Mouse (Mus musculus) intestine, postnatal 0 days (tissue): Measurements from ENCODE around the gene S100a5. TPM values are rescaled to one million over a fixed set of nuclear protein-coding genes. Genes with fewer than 3 reads are reported as not detected.

Experiments used
- ATAC-seq: fragments of 200-750 bp; cut with Nextera tagmentation; 2 replicates; pipeline ENCODE4 v1.8.0; 2017; ENCODE audit warnings: mild to moderate bottlenecking, moderate TSS enrichment, moderate library complexity
- H3K27ac ChIP-seq: fragments of 300-500 bp; sonication (generic); 2 replicates; pipeline ENCODE4 v1.5.1; 2014; ENCODE audit warnings: mild to moderate bottlenecking, low read depth, low read length, moderate library complexity
- H3K27me3 ChIP-seq: fragments of 300-500 bp; sonication (generic); replicated peaks from 2 replicates; pipeline ENCODE4 v1.6.1; 2014; ENCODE audit warnings: low read length, mixed read lengths; ENCODE audit not compliant: control insufficient read depth, insufficient read depth
- H3K36me3 ChIP-seq: fragments of 300-500 bp; sonication (generic); 2 replicates; pipeline ENCODE4 v1.6.1; 2014; ENCODE audit warnings: mild to moderate bottlenecking, moderate library complexity; ENCODE audit not compliant: control insufficient read depth, insufficient read depth
- H3K4me1 ChIP-seq: fragments of 300-500 bp; sonication (generic); replicated peaks from 2 replicates; pipeline ENCODE4 v1.6.1; 2014; ENCODE audit warnings: antibody characterized with exemption, low read length, mixed read lengths; ENCODE audit not compliant: control insufficient read depth, insufficient read depth
- H3K4me2 ChIP-seq: fragments of 300-500 bp; sonication (generic); replicated peaks from 2 replicates; pipeline ENCODE4 v1.6.1; 2014; ENCODE audit warnings: low read depth, mild to moderate bottlenecking, moderate library complexity
- H3K4me3 ChIP-seq: fragments of 300-500 bp; sonication (generic); 2 replicates; pipeline ENCODE4 v1.5.1; 2014; ENCODE audit warnings: low read depth, low read length
- H3K9ac ChIP-seq: fragments of 300-500 bp; sonication (generic); 2 replicates; pipeline ENCODE4 v1.6.1; 2014; ENCODE audit warnings: mild to moderate bottlenecking, low read depth, low read length
- H3K9me3 ChIP-seq: fragments of 300-500 bp; sonication (generic); 2 replicates; pipeline ENCODE4 v1.6.1; 2016; ENCODE audit warnings: mixed run types; ENCODE audit not compliant: control insufficient read depth
- CTCF ChIP-seq: sonication (generic); IDR thresholded peaks from 2 replicates; pipeline ENCODE4 v1.5.1; 2016; ENCODE audit warnings: low read depth, mild to moderate bottlenecking, control low read depth, antibody characterized with exemption, moderate library complexity
- WGBS: fragments of 180-500 bp; shearing (Covaris S2); extraction: QIAGEN DNeasy Blood & Tissue Kit; methylation state at CpG from one replicate; pipeline ENCODE4 v1.1.7; 2014; 5-methylcytosine and 5-hydroxymethylcytosine counted together
- polyA plus RNA-seq: library from polyadenylated mRNA; unstranded; fragments of >200 nt; fragmentation: Nextera tagmentation; extraction: Ambion mirVana; gene quantifications from 2 replicates; pipeline ENCODE4 v1.2.1, GENCODE M21; 2015

The S100a5 gene
- polyA plus RNA-seq, 1 experiment from 2014 or later, result 5.6 TPM

DNA sequence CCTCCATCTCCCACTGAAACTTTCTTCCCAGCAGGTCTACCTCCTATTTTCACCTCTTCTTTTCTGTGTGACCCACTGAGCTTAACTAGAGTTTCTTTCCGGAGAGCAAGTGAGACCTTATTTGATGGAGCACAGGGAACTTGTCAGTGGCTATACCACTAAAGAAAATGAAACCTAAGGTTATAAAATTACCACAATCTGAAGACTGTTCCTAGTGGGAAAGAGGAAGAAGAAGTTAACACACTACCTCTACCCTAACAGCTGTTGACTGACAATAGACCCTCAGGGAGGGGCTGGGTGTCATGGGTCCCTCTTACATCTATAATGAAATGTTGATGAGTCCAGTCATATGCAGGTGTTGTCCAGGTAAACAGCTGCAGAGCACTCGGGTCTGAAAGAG is 23.7 kb downstream of the S100a5 start:
- H3K27me3 ChIP-seq, result no peaks in the 10 kb centered on the region
- H3K27ac ChIP-seq, result no peak overlapping the region
- TF ChIP-seq CTCF, result no peak
- no peak overlapping the region for H3K9ac ChIP-seq
- H3K9me3 ChIP-seq, result no peaks in the 10 kb centered on the region
- H3K4me3 ChIP-seq, result no peak overlapping the region
- no peak for ATAC-seq
- H3K4me2 ChIP-seq, result no peak overlapping the region
- H3K36me3 ChIP-seq, result no peaks in the 10 kb centered on the region
- 80% methylated on average over 2 of the region's 2 CpGs for WGBS
- H3K4me1 ChIP-seq, result no peaks in the 10 kb centered on the region

DNA sequence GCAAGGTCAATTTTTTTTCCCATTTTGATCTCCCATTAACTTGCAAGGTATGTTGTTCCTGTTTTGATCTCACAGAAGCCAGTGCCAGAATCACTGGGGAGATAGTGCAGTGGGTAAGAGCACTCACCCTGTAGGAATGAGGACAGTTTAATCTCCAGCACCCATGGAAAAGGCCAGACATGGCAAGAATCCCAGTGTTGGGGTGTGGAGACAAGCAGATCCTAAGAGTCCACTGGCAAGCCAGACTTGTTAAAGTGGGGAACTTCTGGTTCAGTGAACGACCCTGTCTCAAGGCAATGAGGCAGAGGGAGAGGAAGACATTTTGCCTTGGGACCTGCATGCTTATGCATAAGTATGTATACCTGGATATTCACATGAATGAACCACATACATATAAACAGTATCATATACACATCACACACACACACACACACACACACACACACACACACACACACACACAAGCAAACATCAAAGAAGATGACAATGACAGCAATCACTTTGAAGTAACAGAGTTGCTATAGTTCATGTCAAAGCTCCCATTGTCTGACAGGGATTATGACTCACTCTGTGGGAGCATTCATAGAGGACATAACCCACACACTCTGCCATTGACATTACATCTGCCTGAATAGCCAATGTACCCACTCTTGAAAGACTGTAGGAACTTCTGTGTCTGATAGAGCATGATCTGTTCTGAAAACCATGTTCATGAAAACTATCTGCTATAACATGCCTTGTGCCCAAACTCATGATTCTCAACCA is 30.4 kb downstream of the S100a5 start:
- Histone ChIP-seq H3K9me3 (no peaks in the 10 kb centered on the region), H3K4me2 (no peak overlapping the region), H3K27me3 (no peaks in the 10 kb centered on the region), H3K27ac (no peak overlapping the region), H3K4me1 (no peaks in the 10 kb centered on the region), H3K36me3 (no peaks in the 10 kb centered on the region), H3K9ac (no peak overlapping the region), H3K4me3 (no peak overlapping the region)
- 38% methylated on average over 1 of the region's 1 CpGs for WGBS
- no peak for ATAC-seq
- TF ChIP-seq CTCF, result no peak

DNA sequence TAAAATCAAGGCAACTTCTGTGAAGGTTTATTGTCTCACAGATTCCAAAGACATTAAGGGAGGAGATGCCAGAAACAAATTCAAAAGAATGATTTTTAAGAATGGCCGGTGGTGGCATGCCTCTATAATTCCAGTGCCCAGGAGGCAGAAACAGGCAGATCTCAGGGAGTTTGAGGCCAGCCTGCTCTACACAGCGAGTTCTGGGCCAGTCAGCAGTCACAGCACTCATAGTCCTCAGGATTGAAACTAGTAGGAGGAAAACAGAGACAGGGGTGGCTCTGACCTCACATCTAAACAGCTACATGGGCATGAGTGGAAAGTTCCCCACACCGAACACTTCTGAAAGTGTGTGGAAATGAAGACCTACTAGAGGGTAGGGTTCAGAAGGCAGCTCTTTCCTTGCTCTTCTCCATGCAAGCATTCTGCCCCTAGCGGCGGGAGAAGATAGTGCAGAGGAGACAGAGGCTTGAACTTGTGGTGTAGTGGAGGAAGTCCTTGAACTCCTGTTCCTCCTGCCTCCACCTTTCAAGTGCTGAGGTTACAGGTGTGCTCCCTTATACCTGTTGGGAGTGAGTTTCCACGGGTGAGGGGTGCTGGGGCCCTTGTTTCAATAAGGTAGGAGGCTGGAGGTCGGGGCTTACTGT is 31.3 kb downstream of the S100a5 start:
- peak; percentile 82 for TF ChIP-seq CTCF
- no peak overlapping the region for H3K27ac ChIP-seq
- ATAC-seq, result no peak
- no peak overlapping the region for H3K4me3 ChIP-seq
- no peaks in the 10 kb centered on the region for H3K36me3 ChIP-seq
- H3K4me2 ChIP-seq, result no peak overlapping the region
- no peaks in the 10 kb centered on the region for H3K27me3 ChIP-seq
- no peak overlapping the region for H3K9ac ChIP-seq
- no peaks in the 10 kb centered on the region for H3K4me1 ChIP-seq
- H3K9me3 ChIP-seq, result no peaks in the 10 kb centered on the region
- 57% methylated on average over 7 of the region's 7 CpGs for WGBS

GRCm38 (mm10) chr3:90640981-90641380 is 32.7 kb downstream of the S100a5 start:
- H3K9ac ChIP-seq, result no peak overlapping the region
- no peaks in the 10 kb centered on the region for H3K36me3 ChIP-seq
- H3K4me3 ChIP-seq, result no peak overlapping the region
- H3K27ac ChIP-seq, result no peak overlapping the region
- H3K4me2 ChIP-seq, result no peak overlapping the region
- no peak for ATAC-seq
- no peaks in the 10 kb centered on the region for H3K9me3 ChIP-seq
- H3K4me1 ChIP-seq, result no peaks in the 10 kb centered on the region
- TF ChIP-seq CTCF, result no peak
- 87% methylated on average over 7 of the region's 7 CpGs for WGBS
- no peaks in the 10 kb centered on the region for H3K27me3 ChIP-seq

DNA sequence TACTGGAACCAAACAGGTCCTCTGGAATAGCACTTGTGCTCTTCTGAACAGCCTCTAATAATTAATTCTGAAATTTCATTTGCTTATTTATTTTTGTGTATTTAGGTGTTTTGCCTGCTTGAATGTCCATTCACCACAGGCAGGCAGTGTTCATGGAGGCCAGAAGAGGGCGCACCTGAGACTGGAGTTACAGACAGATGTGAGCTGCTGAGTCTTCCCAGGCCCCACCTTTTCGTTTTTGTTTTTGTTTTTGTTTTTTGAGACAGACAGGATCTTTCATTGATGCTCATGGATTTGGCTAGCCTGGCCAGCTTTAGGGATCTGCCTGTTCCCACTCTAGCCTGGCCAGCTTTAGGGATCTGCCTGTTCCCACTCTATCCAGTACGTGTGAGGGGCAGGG is 35.9 kb downstream of the S100a5 start:
- no peak for ATAC-seq
- 41% methylated on average over 3 of the region's 3 CpGs for WGBS
- no peak overlapping the region for H3K9ac ChIP-seq

GRCm38 (mm10) chr3:90647291-90647690 is 39.0 kb downstream of the S100a5 start:
- 85% methylated on average over 1 of the region's 1 CpGs for WGBS
- no peaks in the 10 kb centered on the region for H3K4me1 ChIP-seq
- TF ChIP-seq CTCF, result no peak

More for the DNA sequence above, 35.9 kb downstream of the S100a5 start:
- Histone ChIP-seq H3K27me3 (no peaks in the 10 kb centered on the region), H3K4me1 (no peaks in the 10 kb centered on the region), H3K9me3 (no peaks in the 10 kb centered on the region), H3K4me2 (no peak overlapping the region), H3K36me3 (no peaks in the 10 kb centered on the region), H3K27ac (no peak overlapping the region), H3K4me3 (no peak overlapping the region)
- TF ChIP-seq CTCF, result peak; percentile 77

More at GRCm38 (mm10) chr3:90647291-90647690, 39.0 kb downstream of the S100a5 start:
- Histone ChIP-seq H3K4me2 (no peak overlapping the region), H3K9me3 (no peaks in the 10 kb centered on the region), H3K36me3 (no peaks in the 10 kb centered on the region), H3K27ac (no peak overlapping the region), H3K27me3 (no peaks in the 10 kb centered on the region), H3K9ac (no peak overlapping the region), H3K4me3 (no peak overlapping the region)
- ATAC-seq, result no peak
